In the genomic region with DNA sequence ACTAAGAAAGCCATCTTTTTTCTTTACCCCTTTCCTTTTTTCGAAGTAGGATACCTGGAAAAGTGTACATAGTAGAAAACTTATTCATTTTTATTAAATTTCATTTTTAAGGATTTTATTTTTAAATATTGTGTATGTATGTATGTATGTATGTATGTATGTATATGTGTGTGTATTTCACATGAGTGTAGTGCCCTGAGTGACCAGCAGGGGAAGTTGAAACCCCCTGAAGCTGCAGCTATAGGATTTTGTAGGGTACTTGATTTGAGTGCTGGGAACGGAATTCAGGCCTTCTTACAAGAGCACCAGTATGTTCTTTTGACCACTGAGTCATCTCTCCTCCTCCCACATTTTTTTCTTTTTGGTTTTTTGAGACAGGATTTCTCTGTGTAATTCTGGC, we compare ENCODE assay signal across 21 mouse cellular contexts.
DNase-seq lines count a peak whose midpoint lies in the region; ATAC-seq and TF ChIP-seq lines count a peak whose summit lies in the region.
"Had no signal": no experiment of that assay in that cellular context is flagged by ENCODE, and none has a peak within 500 bp of the region (broad histone marks: within the 10 kb centered on the region; RNA-seq: fewer than 3 reads in every experiment).

No protein-coding gene starts in this region.

- no peaks in the 10 kb centered on the region for H3K27me3 ChIP-seq in kidney, embryonic 15.5 days
- no peaks in the 10 kb centered on the region for H3K27me3 ChIP-seq in midbrain, postnatal 0 days (ENCODE audit: insufficient read depth, low read length)
- H3K27me3 ChIP-seq in midbrain, embryonic 13.5 days, result no peaks in the 10 kb centered on the region
- H3K27me3 ChIP-seq: embryonic facial prominence, embryonic 13.5 days; forebrain, embryonic 15.5 days; heart, embryonic 13.5 days; hindbrain, embryonic 15.5 days; liver, embryonic 12.5 days; lung, embryonic 15.5 days had no signal

- no peak overlapping the region for H3K4me3 ChIP-seq in kidney, embryonic 15.5 days (replicated peaks)
- no peak overlapping the region for H3K4me3 ChIP-seq in midbrain, postnatal 0 days (ENCODE audit: low read depth, low read length)
- no peak overlapping the region for H3K4me3 ChIP-seq in midbrain, embryonic 13.5 days (replicated peaks)
- H3K4me3 ChIP-seq: embryonic facial prominence, embryonic 13.5 days; forebrain, embryonic 15.5 days; heart, embryonic 13.5 days; hindbrain, embryonic 15.5 days; liver, embryonic 12.5 days; lung, embryonic 15.5 days had no signal

- no peaks in the 10 kb centered on the region for H3K36me3 ChIP-seq in kidney, embryonic 15.5 days
- no peaks in the 10 kb centered on the region for H3K36me3 ChIP-seq in midbrain, postnatal 0 days (ENCODE audit: insufficient read depth, low read length)
- H3K36me3 ChIP-seq in midbrain, embryonic 13.5 days, result no peaks in the 10 kb centered on the region
- H3K36me3 ChIP-seq: embryonic facial prominence, embryonic 13.5 days; forebrain, embryonic 15.5 days; heart, embryonic 13.5 days; hindbrain, embryonic 15.5 days; liver, embryonic 12.5 days; lung, embryonic 15.5 days had no signal

- no peak overlapping the region for H3K9ac ChIP-seq in kidney, embryonic 15.5 days
- H3K9ac ChIP-seq in midbrain, postnatal 0 days (replicated peaks; ENCODE audit: low read length, poor library complexity, severe bottlenecking), result no peak overlapping the region
- H3K9ac ChIP-seq in midbrain, embryonic 13.5 days (replicated peaks), result no peak overlapping the region
- H3K9ac ChIP-seq: embryonic facial prominence, embryonic 13.5 days; forebrain, embryonic 15.5 days; heart, embryonic 13.5 days; hindbrain, embryonic 15.5 days; liver, embryonic 12.5 days; lung, embryonic 15.5 days had no signal

- ATAC-seq in kidney, embryonic 15.5 days (replicated peaks; ENCODE audit: low FRiP score), result no peak
- no peak for ATAC-seq in midbrain, postnatal 0 days (ENCODE audit: low FRiP score)
- ATAC-seq in midbrain, embryonic 13.5 days, result no peak
- ATAC-seq: CD4-positive, CD25-positive, alpha-beta regulatory T cell, adult 4 months; forebrain, embryonic 15.5 days; liver, embryonic 12.5 days; midbrain, embryonic 16.5 days had no signal

- 93% methylated on average over 2 of the region's 2 CpGs for WGBS in kidney, embryonic 15.5 days
- WGBS in midbrain, postnatal 0 days, result 93% methylated on average over 2 of the region's 2 CpGs
- WGBS in midbrain, embryonic 13.5 days, result 89% methylated on average over 2 of the region's 2 CpGs

- H3K4me2 ChIP-seq in kidney, embryonic 15.5 days, result no peak overlapping the region
- H3K4me2 ChIP-seq in midbrain, postnatal 0 days (ENCODE audit: low read depth, low read length, poor library complexity, severe bottlenecking), result no peak overlapping the region
- no peak overlapping the region for H3K4me2 ChIP-seq in midbrain, embryonic 13.5 days (replicated peaks)
- H3K4me2 ChIP-seq: embryonic facial prominence, embryonic 13.5 days; forebrain, embryonic 15.5 days; heart, embryonic 13.5 days; hindbrain, embryonic 15.5 days; liver, embryonic 12.5 days; lung, embryonic 15.5 days had no signal

- H3K9me3 ChIP-seq in kidney, embryonic 15.5 days (replicated peaks), result no peaks in the 10 kb centered on the region
- H3K9me3 ChIP-seq in midbrain, postnatal 0 days (ENCODE audit: low read length), result no peaks in the 10 kb centered on the region
- H3K9me3 ChIP-seq in midbrain, embryonic 13.5 days, result no peaks in the 10 kb centered on the region
- H3K9me3 ChIP-seq: embryonic facial prominence, embryonic 13.5 days; forebrain, embryonic 15.5 days; heart, embryonic 13.5 days; hindbrain, embryonic 15.5 days; liver, embryonic 12.5 days; lung, embryonic 15.5 days had no signal

- no peak for DNase-seq in kidney, postnatal 4 days
- no peak for DNase-seq in midbrain, postnatal 0 days (ENCODE audit: low spot score)
- DNase-seq in R1 (ENCODE audit: low read depth, low spot score), result peak; percentile 35
- no peak for DNase-seq in cerebellum, adult 9-10 months
- DNase-seq in thymus, postnatal 0 days (ENCODE audit: low spot score), result no peak
- DNase-seq: adrenal gland, adult 2 months; cerebellum, postnatal 14 days; kidney, adult 11 months; kidney, postnatal 10 days; right cerebral cortex, adult 18-20 months; thymus, postnatal 25 days had no signal

- peak overlapping the region; percentile 60 for H3K27ac ChIP-seq in kidney, embryonic 15.5 days
- no peak overlapping the region for H3K27ac ChIP-seq in midbrain, postnatal 0 days (ENCODE audit: low read depth, low read length)
- H3K27ac ChIP-seq in midbrain, embryonic 13.5 days, result no peak overlapping the region
- H3K27ac ChIP-seq: embryonic facial prominence, embryonic 13.5 days; forebrain, embryonic 15.5 days; hindbrain, embryonic 15.5 days had no signal

- TF ChIP-seq CTCF in midbrain, postnatal 0 days (IDR thresholded peaks at IDR 0.05), result peak; percentile 32

- 0 out of 2 replicates have a peak, but pooled peaks cover 4% of the 10 kb centered on the region for H3K4me1 ChIP-seq in kidney, embryonic 15.5 days
- no peaks in the 10 kb centered on the region for H3K4me1 ChIP-seq in midbrain, postnatal 0 days (ENCODE audit: insufficient read depth, low read length)
- no peaks in the 10 kb centered on the region for H3K4me1 ChIP-seq in midbrain, embryonic 13.5 days (replicated peaks)
- H3K4me1 ChIP-seq: embryonic facial prominence, embryonic 13.5 days; forebrain, embryonic 15.5 days; hindbrain, embryonic 15.5 days had no signal
